Mouse (Mus musculus) midbrain, embryonic 11.5 days (tissue): ENCODE measurements around the gene Pard3. TPM values are rescaled to one million over a fixed set of nuclear protein-coding genes. Genes with fewer than 3 reads are reported as not detected.

Experiments
- ATAC-seq: fragments of 200-750 bp; cut with Nextera tagmentation; 2 replicates; pipeline ENCODE4 v1.8.0; 2017; ENCODE audit warnings: moderate TSS enrichment, moderate library complexity; ENCODE audit not compliant: low FRiP score
- DNase-seq: peaks from one replicate; pipeline ENCODE4 v3.0.0; 2015; ENCODE audit warnings: low spot score; ENCODE audit errors: missing footprints
- H3K27ac ChIP-seq: fragments of 300-500 bp; sonication (generic); 2 replicates; pipeline ENCODE4 v1.5.1; 2014; ENCODE audit warnings: low read depth, low read length
- H3K27me3 ChIP-seq: fragments of 300-500 bp; sonication (generic); 2 replicates; pipeline ENCODE4 v1.6.1; 2014; ENCODE audit warnings: mild to moderate bottlenecking, low read length, moderate library complexity, mixed read lengths; ENCODE audit not compliant: control insufficient read depth, insufficient read depth
- H3K36me3 ChIP-seq: fragments of 300-500 bp; sonication (generic); 2 replicates; pipeline ENCODE4 v1.6.1; 2014; ENCODE audit warnings: mild to moderate bottlenecking, low read length, moderate library complexity, mixed read lengths; ENCODE audit not compliant: control insufficient read depth, insufficient read depth
- H3K4me1 ChIP-seq: fragments of 300-500 bp; sonication (generic); 2 replicates; pipeline ENCODE4 v1.6.1; 2014; ENCODE audit warnings: low read length; ENCODE audit not compliant: control insufficient read depth, insufficient read depth
- H3K4me2 ChIP-seq: fragments of 300-500 bp; sonication (generic); 2 replicates; pipeline ENCODE4 v1.6.1; 2014; ENCODE audit warnings: mild to moderate bottlenecking, moderate library complexity
- H3K4me3 ChIP-seq: fragments of 300-500 bp; sonication (generic); 2 replicates; pipeline ENCODE4 v1.5.1; 2014; ENCODE audit warnings: low read depth, low read length
- H3K9ac ChIP-seq: fragments of 300-500 bp; sonication (generic); 2 replicates; pipeline ENCODE4 v1.6.1; 2014; ENCODE audit warnings: low read length
- H3K9me3 ChIP-seq: fragments of 300-500 bp; sonication (generic); 2 replicates; pipeline ENCODE4 v1.6.1; 2016; ENCODE audit warnings: low read length; ENCODE audit not compliant: control insufficient read depth
- WGBS: fragments of 180-500 bp; shearing (Covaris S2); extraction: QIAGEN DNeasy Blood & Tissue Kit; methylation state at CpG from one replicate; pipeline ENCODE4 v1.1.7; 2014; 5-methylcytosine and 5-hydroxymethylcytosine counted together
- polyA plus RNA-seq: library from polyadenylated mRNA; unstranded; fragments of >200 nt; fragmentation: Nextera tagmentation; extraction: Ambion mirVana; gene quantifications from 2 replicates; pipeline ENCODE4 v1.2.1, GENCODE M21; 2014

Gene Pard3
- polyA plus RNA-seq, 1 experiment from 2014 or later = 30.4 TPM

GRCm38 (mm10) chr8:127190350-127190749 is 126.7 kb downstream of the Pard3 start:
- DNase-seq (peak; percentile 93), ATAC-seq (no peak)
- Histone ChIP-seq H3K27me3 (no peaks in the 10 kb centered on the region), H3K4me2 (no peak overlapping the region), H3K9me3 (no peaks in the 10 kb centered on the region), H3K9ac (no peak overlapping the region), H3K36me3 (no peaks in the 10 kb centered on the region), H3K4me3 (no peak overlapping the region), H3K4me1 (peaks cover 16% of the 10 kb centered on the region), H3K27ac (no peak overlapping the region)
- 57% methylated on average over 7 of the region's 7 CpGs for WGBS

GRCm38 (mm10) chr8:127191387-127191786 is 127.7 kb downstream of the Pard3 start:
- H3K27me3 ChIP-seq = no peaks in the 10 kb centered on the region
- peaks cover 18% of the 10 kb centered on the region for H3K4me1 ChIP-seq
- no peak overlapping the region for H3K27ac ChIP-seq
- no peaks in the 10 kb centered on the region for H3K9me3 ChIP-seq
- ATAC-seq (peak; percentile 31; the same call in 1 of the 2 replicates), DNase-seq (peak; percentile 96)
- no peak overlapping the region for H3K4me3 ChIP-seq
- no peak overlapping the region for H3K4me2 ChIP-seq
- H3K36me3 ChIP-seq = no peaks in the 10 kb centered on the region
- 45% methylated on average over 5 of the region's 5 CpGs for WGBS
- H3K9ac ChIP-seq = no peak overlapping the region

- H3K9me3 ChIP-seq = no peaks in the 10 kb centered on the region
- H3K9ac ChIP-seq = no peak overlapping the region
- ATAC-seq (no peak), DNase-seq (no peak)
- 79% methylated on average over 6 of the region's 6 CpGs for whole genome bisulfite sequencing
- H3K36me3 ChIP-seq = no peaks in the 10 kb centered on the region
- no peak overlapping the region for H3K4me2 ChIP-seq
- peaks cover 18% of the 10 kb centered on the region for H3K4me1 ChIP-seq
- H3K27me3 ChIP-seq = no peaks in the 10 kb centered on the region
- H3K27ac ChIP-seq = no peak overlapping the region
- no peak overlapping the region for H3K4me3 ChIP-seq
Measured at GRCm38 (mm10) chr8:127191824-127192223, 128.1 kb downstream of the Pard3 start.

- no peak overlapping the region for H3K27ac ChIP-seq
- H3K9me3 ChIP-seq = no peaks in the 10 kb centered on the region
- H3K4me1 ChIP-seq = peaks cover 18% of the 10 kb centered on the region
- H3K9ac ChIP-seq = no peak overlapping the region
- H3K27me3 ChIP-seq = no peaks in the 10 kb centered on the region
- no peak for DNase-seq
- no peak for ATAC-seq
- no peak overlapping the region for H3K4me3 ChIP-seq
- H3K36me3 ChIP-seq = no peaks in the 10 kb centered on the region
- H3K4me2 ChIP-seq = no peak overlapping the region
- WGBS = 92% methylated on average over 10 of the region's 10 CpGs
Measured at GRCm38 (mm10) chr8:127192331-127192730, 128.6 kb downstream of the Pard3 start.

DNA sequence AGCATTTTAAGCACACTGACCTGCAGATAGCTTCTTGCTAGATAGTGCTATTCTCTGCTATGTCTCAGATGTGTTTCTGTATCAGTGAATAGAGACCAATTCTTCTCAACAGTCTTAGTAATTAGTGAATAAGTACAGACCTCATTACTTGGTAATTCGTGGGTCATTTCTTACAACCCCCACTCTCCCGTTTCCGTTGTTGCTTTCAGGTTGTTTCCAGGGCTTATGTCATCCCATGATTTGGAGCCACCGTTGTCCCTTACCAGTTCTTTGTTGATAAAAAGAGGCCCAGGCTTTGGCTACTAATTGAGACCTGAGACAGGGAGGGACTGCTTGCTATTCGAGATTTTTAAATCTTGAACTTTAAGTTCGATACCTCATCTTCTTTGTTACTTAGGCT is 129.7 kb downstream of the Pard3 start:
- ATAC-seq (no peak), DNase-seq (no peak)
- 70% methylated on average over 6 of the region's 6 CpGs for WGBS
- H3K9me3 ChIP-seq = no peaks in the 10 kb centered on the region
- H3K4me3 ChIP-seq = no peak overlapping the region
- no peak overlapping the region for H3K27ac ChIP-seq
- H3K36me3 ChIP-seq = no peaks in the 10 kb centered on the region
- H3K4me1 ChIP-seq = peaks cover 18% of the 10 kb centered on the region
- H3K9ac ChIP-seq = no peak overlapping the region
- H3K4me2 ChIP-seq = no peak overlapping the region
- no peaks in the 10 kb centered on the region for H3K27me3 ChIP-seq

DNA sequence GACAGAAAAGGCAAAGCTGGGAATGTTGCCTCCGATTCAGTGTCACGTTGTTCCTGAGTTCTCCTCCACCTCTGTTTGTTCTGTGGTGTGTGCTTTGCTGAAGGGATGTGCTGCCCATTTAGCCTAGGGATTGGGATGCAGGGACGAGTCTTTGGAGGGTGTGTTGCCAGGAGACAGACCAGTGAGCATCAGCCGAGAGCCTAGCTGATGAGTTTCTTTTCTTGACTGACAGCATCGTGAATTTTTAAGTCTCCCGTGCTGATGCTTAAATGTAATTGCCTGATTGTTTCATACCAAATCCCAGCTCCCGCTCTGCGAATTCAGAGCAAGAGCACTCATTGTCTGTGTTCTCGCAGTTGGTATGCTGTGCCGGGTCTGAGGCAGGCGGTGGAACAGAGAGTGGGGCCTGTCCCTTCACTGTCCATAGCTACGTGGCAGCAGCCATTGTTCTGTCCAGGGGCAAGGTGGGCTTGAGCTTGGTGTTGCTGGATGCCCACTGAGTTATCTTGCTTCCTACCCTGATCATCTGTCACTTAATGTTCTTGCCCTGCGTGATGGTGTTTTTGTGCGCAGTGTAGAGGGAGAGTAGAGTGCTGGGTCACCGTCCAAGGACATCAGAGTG is 131.2 kb downstream of the Pard3 start:
- ATAC-seq (peak; percentile 60), DNase-seq (no peak)
- Histone ChIP-seq H3K36me3 (no peaks in the 10 kb centered on the region), H3K9ac (no peak overlapping the region), H3K27me3 (no peaks in the 10 kb centered on the region), H3K4me3 (no peak overlapping the region), H3K4me1 (peaks cover 18% of the 10 kb centered on the region), H3K4me2 (no peak overlapping the region), H3K27ac (no peak overlapping the region), H3K9me3 (no peaks in the 10 kb centered on the region)
- WGBS = 54% methylated on average over 15 of the region's 15 CpGs

GRCm38 (mm10) chr8:127196505-127197265 is 133.0 kb downstream of the Pard3 start:
- H3K4me1 ChIP-seq = peaks cover 18% of the 10 kb centered on the region

GRCm38 (mm10) chr8:127207455-127207854 is 143.8 kb downstream of the Pard3 start:
- Histone ChIP-seq H3K4me2 (no peak overlapping the region), H3K9ac (no peak overlapping the region), H3K4me3 (no peak overlapping the region), H3K4me1 (peaks cover 4% of the 10 kb centered on the region), H3K36me3 (no peaks in the 10 kb centered on the region), H3K27ac (no peak overlapping the region), H3K9me3 (no peaks in the 10 kb centered on the region), H3K27me3 (no peaks in the 10 kb centered on the region)
- WGBS = 64% methylated on average over 4 of the region's 4 CpGs
- ATAC-seq (no peak), DNase-seq (no peak)

More at GRCm38 (mm10) chr8:127196505-127197265, 133.0 kb downstream of the Pard3 start:
- H3K4me3 ChIP-seq = no peak overlapping the region
- H3K4me2 ChIP-seq = no peak overlapping the region
- H3K9me3 ChIP-seq = no peaks in the 10 kb centered on the region
- no peaks in the 10 kb centered on the region for H3K27me3 ChIP-seq
- DNase-seq (no peak), ATAC-seq (no peak)
- no peaks in the 10 kb centered on the region for H3K36me3 ChIP-seq
- no peak overlapping the region for H3K27ac ChIP-seq
- WGBS = 82% methylated on average over 13 of the region's 13 CpGs
- H3K9ac ChIP-seq = no peak overlapping the region

DNA sequence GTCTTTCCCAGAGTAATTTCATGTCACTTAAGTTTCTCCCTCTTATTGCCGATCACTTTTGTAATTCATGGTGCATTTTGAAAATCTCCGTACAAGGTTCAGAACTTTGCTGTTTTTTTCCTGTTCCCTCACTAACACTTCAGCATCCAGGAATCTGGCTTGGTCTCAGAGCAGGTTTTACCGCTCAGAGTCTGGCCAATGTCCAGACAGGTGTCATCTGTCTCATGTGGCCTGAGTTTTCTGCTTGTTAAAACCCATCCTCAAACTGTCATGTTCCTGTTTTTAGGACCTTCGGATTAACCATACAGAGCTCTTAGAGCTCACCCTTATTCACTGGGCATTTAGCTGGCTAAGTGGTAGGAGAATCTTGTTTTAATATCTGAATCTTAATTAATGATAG is 146.9 kb downstream of the Pard3 start:
- Histone ChIP-seq H3K27me3 (no peaks in the 10 kb centered on the region), H3K9me3 (no peaks in the 10 kb centered on the region), H3K27ac (no peak overlapping the region), H3K4me3 (no peak overlapping the region), H3K4me2 (no peak overlapping the region), H3K36me3 (no peaks in the 10 kb centered on the region), H3K4me1 (peaks cover 6% of the 10 kb centered on the region), H3K9ac (no peak overlapping the region)
- DNase-seq (no peak), ATAC-seq (no peak)
- 95% methylated on average over 4 of the region's 4 CpGs for WGBS
